Mouse (Mus musculus) cortical plate, adult 2 months (tissue): Measurements from ENCODE around the gene Gm20737. TPM values are rescaled to one million over a fixed set of nuclear protein-coding genes. Genes with fewer than 3 reads are reported as not detected.
"Not testable (repeated sequence)": the region's sequence is repeated elsewhere in the genome, so short reads cannot be mapped to it uniquely, and the experiment has no call there.

Experiments
- H3K27ac ChIP-seq: fragments of 200-500 bp; 2 replicates; pipeline ENCODE4 v1.5.1; 2012; ENCODE audit warnings: low read length, control low read depth, inconsistent platforms; ENCODE audit not compliant: insufficient read depth
- H3K4me1 ChIP-seq: fragments of 200-500 bp; 2 replicates; pipeline ENCODE4 v1.6.1; 2011; ENCODE audit warnings: low read length; ENCODE audit not compliant: control insufficient read depth, insufficient read depth
- H3K4me3 ChIP-seq: fragments of 200-500 bp; 2 replicates; pipeline ENCODE4 v1.5.1; 2011; ENCODE audit warnings: mild to moderate bottlenecking, low read length, control low read depth; ENCODE audit not compliant: insufficient read depth
- polyA plus RNA-seq: library from polyadenylated mRNA; depleted of rRNA; stranded (reverse); fragments of >200 nt; gene quantifications from 2 replicates; pipeline ENCODE4 v1.2.3, GENCODE M21; 2012; rRNA removed

Gm20737 gene
- not detected in 2 replicates for polyA plus RNA-seq

DNA sequence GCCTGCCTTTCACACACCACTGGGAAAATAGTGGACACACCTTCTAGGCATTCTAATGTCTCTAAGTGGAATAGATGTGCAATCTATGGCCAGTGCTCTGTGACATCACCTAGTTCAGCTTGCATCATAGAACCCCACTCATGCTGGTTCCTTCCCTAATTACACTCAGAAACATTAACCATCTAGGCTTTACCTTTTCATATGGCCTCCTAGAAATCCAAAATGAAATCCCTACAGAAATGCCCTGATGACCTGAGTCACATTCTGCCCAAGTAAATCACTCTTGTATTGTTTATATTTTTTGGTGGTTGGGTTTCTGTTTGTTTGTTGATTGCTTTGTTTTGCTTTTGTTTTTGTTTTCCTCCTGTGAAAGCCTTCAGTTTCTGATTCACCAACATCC, at the start of gene Gm20737:
TSS of gene Gm20737 (minus strand) at position 101 of the 400 bp plus-strand sequence.
- not testable (repeated sequence) for H3K4me3 ChIP-seq, H3K27ac ChIP-seq, H3K4me1 ChIP-seq

DNA sequence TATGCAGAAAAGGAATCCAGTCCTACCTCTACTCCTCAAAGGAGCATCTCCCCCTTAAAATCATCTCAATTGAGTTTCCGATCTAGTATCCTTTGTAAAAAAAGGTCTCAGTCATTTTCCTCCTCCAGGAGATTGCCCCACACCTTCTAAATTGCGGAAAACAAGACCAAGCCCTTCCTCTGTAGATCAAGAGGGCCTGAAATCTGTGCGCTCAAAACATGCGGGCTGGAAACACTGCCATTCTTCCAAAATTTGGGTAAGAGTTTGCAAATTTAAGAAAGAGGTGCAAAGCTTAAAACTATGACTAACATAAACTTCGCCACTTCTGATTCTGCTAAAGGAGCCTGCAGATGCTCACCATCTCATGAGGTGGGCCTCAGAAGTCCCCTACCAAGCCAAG, 17.3 kb upstream of the Gm20737 start, which contains the start of gene Gm21775:
TSS of gene Gm21775 (plus strand) at position 301 of the 400 bp plus-strand sequence.
- H3K27ac ChIP-seq, H3K4me1 ChIP-seq, H3K4me3 ChIP-seq: not testable (repeated sequence)

Other genes starting within 250 kb of the Gm20737 start
- not detected in 2 replicates for gene Gm20834, start 211.5 kb downstream of the Gm20737 start, polyA plus RNA-seq
- not detected in 2 replicates for gene Gm28510, start 123.3 kb downstream of the Gm20737 start, polyA plus RNA-seq
- gene Gm21775, start 17.4 kb upstream of the Gm20737 start, polyA plus RNA-seq = not detected in 2 replicates
- gene Gm21900, start 80.3 kb upstream of the Gm20737 start, polyA plus RNA-seq = not detected in 2 replicates
- gene Gm20777, start 216.4 kb upstream of the Gm20737 start, polyA plus RNA-seq = not detected in 2 replicates